ENCODE assay signal across 9 mouse cellular contexts in genomic region chr8:116872761-116873342, GRCm38 (mm10). TPM values are rescaled to one million over a fixed set of nuclear protein-coding genes. Genes with fewer than 3 reads are reported as not detected.
A peak's percentile ranks its signal among the peaks of the same experiment; 100 is the strongest.
DNase-seq lines count a peak whose midpoint lies in the region; ATAC-seq and TF ChIP-seq lines count a peak whose summit lies in the region.
"Had no signal": no experiment of that assay in that cellular context is flagged by ENCODE, and none has a peak within 500 bp of the region (broad histone marks: within the 10 kb centered on the region; RNA-seq: fewer than 3 reads in every experiment).

No protein-coding gene starts in this region.

- H3K4me1 ChIP-seq in kidney, adult 2 months (ENCODE audit: control insufficient read depth, insufficient read depth, low read length): no peaks in the 10 kb centered on the region
- H3K4me1 ChIP-seq in kidney, embryonic 15.5 days: peaks cover 6% of the 10 kb centered on the region; the same call in 1 of the 2 replicates
- peaks cover 13% of the 10 kb centered on the region for H3K4me1 ChIP-seq in E14TG2a.4 (replicated peaks; ENCODE audit: low read depth, low read length)
- H3K4me1 ChIP-seq in liver, postnatal 0 days (ENCODE audit: insufficient read depth): 0 out of 2 replicates have a peak, but pooled peaks cover 3% of the 10 kb centered on the region
- H3K4me1 ChIP-seq in limb, embryonic 10.5 days: peaks cover 11% of the 10 kb centered on the region

- no peak for ATAC-seq in kidney, embryonic 15.5 days (replicated peaks; ENCODE audit: low FRiP score)
- peak; percentile 20; the same call in 1 of the 2 replicates for ATAC-seq in liver, postnatal 0 days
- no peak for ATAC-seq in activated CD4-positive, CD25-positive, alpha-beta regulatory T cell, adult 4 months

- TF ChIP-seq POLR2A in kidney, adult 2 months (IDR thresholded peaks at IDR 0.05; ENCODE audit: low read depth, low read length): no peak

- H3K4me3 ChIP-seq in kidney, adult 2 months (ENCODE audit: insufficient read depth, low read depth, low read length): no peak overlapping the region
- H3K4me3 ChIP-seq in kidney, embryonic 15.5 days (replicated peaks): no peak overlapping the region
- no peak overlapping the region for H3K4me3 ChIP-seq in E14TG2a.4 (replicated peaks; ENCODE audit: low read length)
- no peak overlapping the region for H3K4me3 ChIP-seq in liver, postnatal 0 days (ENCODE audit: low read depth, low read length)
- H3K4me3 ChIP-seq in limb, embryonic 10.5 days: no peak overlapping the region
- H3K4me3 ChIP-seq: heart, embryonic 10.5 days had no signal

- peak; percentile 19; the same call in 1 of the 2 replicates for TF ChIP-seq CTCF in kidney, adult 2 months (conservative IDR thresholded peaks at IDR 0.05; ENCODE audit: insufficient read depth, insufficient read length, low read depth, low read length)
- peak; percentile 54 for TF ChIP-seq CTCF in E14TG2a.4 (conservative IDR thresholded peaks at IDR 0.05; ENCODE audit: low read length)
- TF ChIP-seq CTCF in liver, postnatal 0 days (IDR thresholded peaks at IDR 0.05; ENCODE audit: low read depth): peak; percentile 53

- 45% methylated on average over 2 of the region's 2 CpGs for WGBS in kidney, adult 2 months
- WGBS in kidney, embryonic 15.5 days: 66% methylated on average over 2 of the region's 2 CpGs
- 54% methylated on average over 2 of the region's 2 CpGs for WGBS in liver, postnatal 0 days (ENCODE audit: insufficient replicate concordance)
- 79% methylated on average over 2 of the region's 2 CpGs for WGBS in limb, embryonic 10.5 days

- TF ChIP-seq EP300 in liver, postnatal 0 days (IDR thresholded peaks at IDR 0.05; ENCODE audit: low read depth): no peak

- H3K9me3 ChIP-seq in kidney, embryonic 15.5 days (replicated peaks): no peaks in the 10 kb centered on the region
- H3K9me3 ChIP-seq in E14TG2a.4 (ENCODE audit: low read length): no peaks in the 10 kb centered on the region
- H3K9me3 ChIP-seq in liver, postnatal 0 days (ENCODE audit: low read length): peaks cover 2% of the 10 kb centered on the region; the same call in 1 of the 2 replicates
- H3K9me3 ChIP-seq in limb, embryonic 10.5 days (replicated peaks): no peaks in the 10 kb centered on the region
- H3K9me3 ChIP-seq: heart, embryonic 10.5 days had no signal

- no peak overlapping the region for H3K4me2 ChIP-seq in kidney, embryonic 15.5 days
- H3K4me2 ChIP-seq in liver, postnatal 0 days (ENCODE audit: low read depth, low read length): no peak overlapping the region

- H3K36me3 ChIP-seq in kidney, adult 2 months (ENCODE audit: control insufficient read depth, insufficient read depth, low read length): no peaks in the 10 kb centered on the region
- no peaks in the 10 kb centered on the region for H3K36me3 ChIP-seq in kidney, embryonic 15.5 days
- H3K36me3 ChIP-seq in E14TG2a.4 (ENCODE audit: insufficient read depth, low read length): no peaks in the 10 kb centered on the region
- no peaks in the 10 kb centered on the region for H3K36me3 ChIP-seq in liver, postnatal 0 days (replicated peaks; ENCODE audit: insufficient read depth, low read length)
- no peaks in the 10 kb centered on the region for H3K36me3 ChIP-seq in limb, embryonic 10.5 days
- H3K36me3 ChIP-seq: heart, embryonic 10.5 days had no signal

- DNase-seq in kidney, adult 2 months: peak; percentile 45
- DNase-seq in brain, adult 2 months (ENCODE audit: low read depth, low spot score): peak; percentile 68
- DNase-seq in liver, postnatal 0 days: peak; percentile 22
- no peak for DNase-seq in limb, embryonic 10.5 days (ENCODE audit: low spot score)
- DNase-seq in cerebellum, adult 11-12 months: no peak

- H3K27me3 ChIP-seq in kidney, adult 2 months (replicated peaks; ENCODE audit: control insufficient read depth, insufficient read depth, low read length): no peaks in the 10 kb centered on the region
- peaks cover 3% of the 10 kb centered on the region; the same call in 1 of the 2 replicates for H3K27me3 ChIP-seq in kidney, embryonic 15.5 days
- peaks cover 9% of the 10 kb centered on the region for H3K27me3 ChIP-seq in E14TG2a.4 (ENCODE audit: insufficient read depth, low read length)
- H3K27me3 ChIP-seq in liver, postnatal 0 days (ENCODE audit: insufficient read depth, low read length): no peaks in the 10 kb centered on the region
- no peaks in the 10 kb centered on the region for H3K27me3 ChIP-seq in limb, embryonic 10.5 days (ENCODE audit: low read depth, poor library complexity, severe bottlenecking)

- no peak overlapping the region for H3K9ac ChIP-seq in kidney, embryonic 15.5 days
- no peak overlapping the region for H3K9ac ChIP-seq in liver, postnatal 0 days (replicated peaks)

- no peak overlapping the region for H3K27ac ChIP-seq in kidney, adult 2 months (ENCODE audit: insufficient read depth, low read depth, low read length)
- H3K27ac ChIP-seq in kidney, embryonic 15.5 days: no peak overlapping the region
- 0 out of 2 replicates have a peak overlapping the region, but pooled peaks have one; percentile 30 for H3K27ac ChIP-seq in liver, postnatal 0 days (ENCODE audit: low read depth)
- no peak overlapping the region for H3K27ac ChIP-seq in limb, embryonic 10.5 days
- H3K27ac ChIP-seq: heart, embryonic 10.5 days had no signal

RNA-seq across cellular contexts. Expression of gene Cmc2, which starts 48.4 kb away (rescaled TPM):
- polyA plus RNA-seq in kidney, adult 2 months (2012; rRNA removed): 13.0 and 17.7 TPM in 2 replicates
- 85.6 and 87.7 TPM in 2 replicates for polyA plus RNA-seq in kidney, embryonic 15.5 days (2015; fragmentation: Nextera tagmentation; extraction: Ambion mirVana)
- polyA plus RNA-seq in liver, postnatal 0 days (2015; fragmentation: Nextera tagmentation; extraction: Ambion mirVana): 47.3 and 51.9 TPM in 2 replicates
- 68.6 and 70.3 TPM in 2 replicates for polyA plus RNA-seq in limb, embryonic 10.5 days (2016; fragmentation: Nextera tagmentation; extraction: Ambion mirVana)
- 10 to 100 TPM; 34.8 to 43.4 TPM for polyA plus RNA-seq in activated CD4-positive, CD25-positive, alpha-beta regulatory T cell, adult 4 months (2017; shearing (Covaris generic))

RNA-seq across cellular contexts. Expression of gene Cenpn, which starts 48.7 kb away (rescaled TPM):
- 0.89 and 1.2 TPM in 2 replicates for polyA plus RNA-seq in kidney, adult 2 months (2012; rRNA removed)
- 42.6 and 45.9 TPM in 2 replicates for polyA plus RNA-seq in kidney, embryonic 15.5 days (2015; fragmentation: Nextera tagmentation; extraction: Ambion mirVana)
- polyA plus RNA-seq in liver, postnatal 0 days (2015; fragmentation: Nextera tagmentation; extraction: Ambion mirVana): 10.6 and 11.8 TPM in 2 replicates
- polyA plus RNA-seq in limb, embryonic 10.5 days (2016; fragmentation: Nextera tagmentation; extraction: Ambion mirVana): 60.4 and 62.6 TPM in 2 replicates
- 1 to 10 TPM; 7.4 to 8.5 TPM for polyA plus RNA-seq in activated CD4-positive, CD25-positive, alpha-beta regulatory T cell, adult 4 months (2017; shearing (Covaris generic))

Comparison
In these comparisons a context has a peak if more than half of its experiments do, and no peak if none do; other contexts are left out.
1. DNase-seq: peak in kidney, adult 2 months (single experiment), brain, adult 2 months (single experiment) and liver, postnatal 0 days (single experiment); none in limb, embryonic 10.5 days (single experiment) and cerebellum, adult 11-12 months (single experiment).
2. Peak in every context shown above with its lines, with median percentiles within 50 percentile points of each other: CTCF ChIP-seq.